Mouse (Mus musculus): Measurements from ENCODE around the gene Slc30a2. TPM values are rescaled to one million over a fixed set of nuclear protein-coding genes. Genes with fewer than 3 reads are reported as not detected.
"Not testable (repeated sequence)": the region's sequence is repeated elsewhere in the genome, so short reads cannot be mapped to it uniquely, and the experiment has no call there.

Slc30a2 gene
- total RNA-seq, 2 experiments from 2014 or later = 0.07 TPM; not detected in 1

- peak; percentile 86 for ATAC-seq (replicated peaks; ENCODE audit: poor library complexity)
Observed at GRCm38 (mm10) chr4:134356591-134357460, 13.8 kb downstream of the Slc30a2 start.

- ATAC-seq (replicated peaks; ENCODE audit: poor library complexity) = no peak
Observed at GRCm38 (mm10) chr4:134357461-134357771, 14.4 kb downstream of the Slc30a2 start.

GRCm38 (mm10) chr4:134359649-134360048, 16.7 kb downstream of the Slc30a2 start:
- ATAC-seq (replicated peaks; ENCODE audit: poor library complexity) = no peak

GRCm38 (mm10) chr4:134361215-134361614, 18.2 kb downstream of the Slc30a2 start:
- ATAC-seq (replicated peaks; ENCODE audit: poor library complexity) = no peak

GRCm38 (mm10) chr4:134362124-134362523, 19.1 kb downstream of the Slc30a2 start:
- ATAC-seq (replicated peaks; ENCODE audit: poor library complexity) = no peak

GRCm38 (mm10) chr4:134362586-134362985, 19.6 kb downstream of the Slc30a2 start:
- ATAC-seq (replicated peaks; ENCODE audit: poor library complexity) = peak; percentile 91

- no peak for ATAC-seq (replicated peaks; ENCODE audit: poor library complexity)
Observed at GRCm38 (mm10) chr4:134365280-134365679, 22.3 kb downstream of the Slc30a2 start.

GRCm38 (mm10) chr4:134370649-134371221, 27.8 kb downstream of the Slc30a2 start:
- ATAC-seq (replicated peaks; ENCODE audit: poor library complexity) = no peak

GRCm38 (mm10) chr4:134371316-134371855, 28.4 kb downstream of the Slc30a2 start:
- ATAC-seq (replicated peaks; ENCODE audit: poor library complexity) = no peak

GRCm38 (mm10) chr4:134372294-134372747, 29.3 kb downstream of the Slc30a2 start:
- peak; percentile 94 for ATAC-seq (replicated peaks; ENCODE audit: poor library complexity)

GRCm38 (mm10) chr4:134373295-134373694, 30.3 kb downstream of the Slc30a2 start:
- no peak for ATAC-seq (replicated peaks; ENCODE audit: poor library complexity)

- ATAC-seq (replicated peaks; ENCODE audit: poor library complexity) = no peak
Observed at GRCm38 (mm10) chr4:134374306-134374705, 31.3 kb downstream of the Slc30a2 start.

GRCm38 (mm10) chr4:134378089-134378615, 35.2 kb downstream of the Slc30a2 start:
- no peak for ATAC-seq (replicated peaks; ENCODE audit: poor library complexity)

- no peak for ATAC-seq (replicated peaks; ENCODE audit: poor library complexity)
Observed at GRCm38 (mm10) chr4:134379510-134379909, 36.5 kb downstream of the Slc30a2 start.

GRCm38 (mm10) chr4:134383750-134384149, 40.8 kb downstream of the Slc30a2 start, which contains the start of gene Extl1:
Gene Extl1, minus strand, starts transcription at chr4:134383850.
- not testable (repeated sequence) for ATAC-seq (replicated peaks; ENCODE audit: poor library complexity)

GRCm38 (mm10) chr4:134387268-134387667, 44.3 kb downstream of the Slc30a2 start:
- peak; percentile 54; the same call in 1 of the 2 replicates for ATAC-seq (replicated peaks; ENCODE audit: poor library complexity)

GRCm38 (mm10) chr4:134388397-134388796, 45.4 kb downstream of the Slc30a2 start:
- ATAC-seq (replicated peaks; ENCODE audit: poor library complexity) = peak; percentile 81

- ATAC-seq (replicated peaks; ENCODE audit: poor library complexity) = no peak
Observed at GRCm38 (mm10) chr4:134391636-134392035, 48.7 kb downstream of the Slc30a2 start.

- no peak for ATAC-seq (replicated peaks; ENCODE audit: poor library complexity)
Observed at GRCm38 (mm10) chr4:134392595-134392994, 49.6 kb downstream of the Slc30a2 start.

- ATAC-seq (replicated peaks; ENCODE audit: poor library complexity) = no peak
Observed at GRCm38 (mm10) chr4:134393026-134393425, 50.0 kb downstream of the Slc30a2 start.

- no peak for ATAC-seq (replicated peaks; ENCODE audit: poor library complexity)
Observed at GRCm38 (mm10) chr4:134395142-134395541, 52.2 kb downstream of the Slc30a2 start.

All from megakaryocyte progenitor cell, adult 5-6 weeks (primary cell).